Mouse (Mus musculus) hindlimb bud, embryonic 11.5 days (tissue): ENCODE data around the gene Abhd6.

Source experiments
- DNase-seq: peaks from one replicate; pipeline ENCODE4 v3.0.0-alpha.2; 2012; ENCODE audit warnings: low read depth, low spot score; ENCODE audit errors: extremely low spot score

The Abhd6 gene

DNA sequence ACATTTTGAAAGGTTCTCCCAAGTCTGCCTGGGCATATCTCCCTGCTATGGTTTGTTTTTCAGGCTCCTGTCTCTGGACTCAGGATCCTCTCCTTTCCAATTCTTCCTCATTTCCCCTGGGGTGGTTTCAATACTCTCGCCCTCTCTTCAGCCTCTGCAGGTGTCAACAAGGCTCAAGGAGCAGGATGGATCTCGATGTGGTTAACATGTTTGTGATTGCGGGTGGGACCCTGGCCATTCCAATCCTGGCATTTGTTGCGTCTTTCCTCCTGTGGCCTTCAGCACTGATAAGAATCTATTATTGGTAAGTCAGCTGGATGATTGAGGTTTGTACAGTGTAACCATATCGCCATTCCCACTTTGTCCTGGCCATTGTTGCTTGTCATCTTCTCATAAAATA, 25.4 kb downstream of the Abhd6 start:
- no peak for DNase-seq

DNA sequence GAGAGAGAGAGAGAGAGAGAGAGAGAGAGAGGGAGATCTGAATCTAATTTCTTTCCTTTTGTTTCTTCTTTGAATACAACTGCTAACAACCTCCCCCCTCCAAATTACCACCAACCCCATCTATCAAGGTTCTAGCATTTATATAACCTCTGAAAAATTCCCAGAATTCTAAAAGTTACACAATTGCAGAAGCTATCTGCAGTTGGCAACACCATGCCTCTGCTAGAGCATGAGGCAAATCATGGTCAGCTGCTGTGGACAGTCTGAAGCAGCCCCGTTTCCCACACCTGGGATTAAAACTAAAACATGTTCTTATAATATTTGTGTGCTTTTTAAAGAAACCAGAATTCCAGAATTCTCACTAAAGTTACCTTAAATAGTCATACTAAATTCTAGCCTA, 27.1 kb downstream of the Abhd6 start:
- no peak for DNase-seq

DNA sequence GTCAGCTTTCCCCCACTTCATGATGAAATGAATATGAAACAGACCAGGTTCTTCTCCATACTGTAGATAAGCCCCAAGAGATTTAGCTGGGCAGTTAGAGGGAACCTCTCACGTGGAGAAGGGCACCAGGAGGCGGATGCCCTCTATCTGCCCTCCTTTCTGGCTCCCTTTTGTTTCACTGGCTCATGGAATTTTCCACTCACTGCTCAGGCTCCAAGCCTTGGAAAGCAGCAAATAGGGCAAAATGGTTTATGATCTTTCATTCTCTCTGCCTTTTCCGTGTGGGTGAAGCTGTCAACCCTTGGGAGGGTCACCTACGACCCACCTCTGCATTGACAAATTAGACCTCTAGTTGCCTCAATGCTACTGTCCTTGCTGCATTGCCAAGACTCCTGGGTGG, 27.8 kb downstream of the Abhd6 start:
- no peak for DNase-seq

DNA sequence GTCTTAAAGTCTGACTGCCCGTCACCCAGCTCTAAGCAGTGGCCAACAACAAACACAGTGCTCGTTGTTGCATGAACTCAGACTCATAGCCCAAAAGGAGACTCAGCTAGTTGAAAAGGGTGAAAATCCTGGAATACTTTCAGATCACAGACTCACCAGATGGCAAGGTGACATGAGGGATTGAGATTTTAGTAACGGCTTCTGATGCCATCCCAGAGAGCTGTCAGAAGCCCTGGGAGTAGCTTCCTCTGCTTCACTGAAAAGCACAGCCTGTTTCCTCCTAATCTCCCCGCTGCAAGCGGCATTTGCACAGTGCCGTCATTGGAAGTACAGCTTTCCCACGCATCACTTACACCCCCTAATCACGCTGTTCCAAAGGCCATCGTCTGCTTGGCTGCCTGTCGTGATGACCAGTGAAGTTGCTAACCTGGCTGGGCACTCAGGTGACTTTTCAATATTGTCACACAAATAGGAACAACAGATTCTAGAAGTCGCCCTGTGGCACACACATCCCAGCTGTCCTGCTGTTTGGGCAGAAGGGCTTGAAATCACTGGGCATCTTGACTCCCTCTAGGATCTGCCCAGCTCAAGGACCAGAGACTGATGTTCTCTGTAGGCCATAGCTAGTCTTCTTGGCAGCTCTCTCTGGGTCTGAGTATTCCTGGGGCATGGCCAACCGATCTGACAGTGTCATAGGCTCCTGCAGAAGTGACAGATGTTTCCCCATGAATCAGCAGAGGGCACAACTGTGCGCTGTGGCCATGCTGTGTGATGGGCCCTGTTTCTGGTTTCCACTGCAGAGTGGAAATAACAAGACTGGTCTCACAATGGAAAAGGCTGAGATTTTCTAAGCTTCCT, 29.6 kb downstream of the Abhd6 start:
- DNase-seq: no peak

DNA sequence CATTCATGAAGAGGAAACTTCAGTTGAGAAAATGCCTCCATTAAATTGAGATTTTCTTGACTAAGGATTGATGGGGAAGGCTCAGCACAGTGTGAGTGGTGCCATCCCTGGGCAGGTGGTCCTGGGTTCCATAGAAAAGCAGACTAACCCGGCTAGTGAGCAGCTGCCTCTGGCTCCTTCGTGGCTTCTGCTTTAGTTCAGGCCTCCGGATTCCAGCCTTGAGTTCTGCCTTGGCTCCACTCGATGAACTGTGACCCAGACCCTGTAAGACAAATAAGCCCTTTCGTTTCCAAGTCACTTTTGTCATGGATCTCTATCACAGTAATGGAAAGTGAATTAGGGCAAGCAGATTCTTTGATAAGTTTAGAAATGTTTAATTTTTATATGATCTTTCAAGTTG, 31.9 kb downstream of the Abhd6 start:
- no peak for DNase-seq

DNA sequence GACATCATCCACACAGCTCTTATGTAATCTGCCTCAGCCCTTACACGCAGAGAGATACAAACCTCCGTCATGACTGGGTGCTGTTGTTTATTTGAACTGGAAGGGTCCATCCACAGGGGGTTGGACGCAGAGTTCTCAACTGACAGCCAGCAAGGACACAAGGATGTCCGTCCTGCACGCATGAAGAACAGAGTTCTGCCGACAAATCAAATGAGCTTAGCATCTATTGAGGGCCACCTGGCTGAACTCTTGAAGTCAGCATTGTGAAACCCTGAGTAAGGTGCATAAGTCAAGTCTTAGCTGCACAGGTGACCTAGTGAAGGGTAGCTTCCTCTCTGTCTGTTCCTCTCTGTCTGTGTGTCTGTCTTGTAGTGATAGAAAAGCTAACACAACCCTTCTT, 33.2 kb downstream of the Abhd6 start:
- no peak for DNase-seq

DNA sequence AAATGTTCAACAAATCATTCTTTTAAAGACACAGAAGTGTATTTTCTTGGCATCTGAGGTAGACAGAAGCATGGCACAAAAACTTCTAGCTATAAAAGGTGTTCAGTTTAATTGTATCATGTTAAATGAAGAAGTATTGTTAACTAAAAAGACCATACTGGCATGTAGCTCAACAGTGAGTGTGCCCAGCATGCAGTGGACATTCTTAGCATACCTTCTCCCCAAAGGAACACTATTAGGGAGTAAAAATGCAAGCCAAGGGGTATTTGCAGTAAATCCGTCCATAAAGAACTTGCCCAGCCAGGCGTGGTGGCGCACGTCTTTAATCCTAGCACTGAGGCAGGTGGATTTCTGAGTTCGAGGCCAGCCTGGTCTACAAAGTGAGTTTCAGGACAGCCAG, 33.7 kb downstream of the Abhd6 start:
- DNase-seq: no peak

DNA sequence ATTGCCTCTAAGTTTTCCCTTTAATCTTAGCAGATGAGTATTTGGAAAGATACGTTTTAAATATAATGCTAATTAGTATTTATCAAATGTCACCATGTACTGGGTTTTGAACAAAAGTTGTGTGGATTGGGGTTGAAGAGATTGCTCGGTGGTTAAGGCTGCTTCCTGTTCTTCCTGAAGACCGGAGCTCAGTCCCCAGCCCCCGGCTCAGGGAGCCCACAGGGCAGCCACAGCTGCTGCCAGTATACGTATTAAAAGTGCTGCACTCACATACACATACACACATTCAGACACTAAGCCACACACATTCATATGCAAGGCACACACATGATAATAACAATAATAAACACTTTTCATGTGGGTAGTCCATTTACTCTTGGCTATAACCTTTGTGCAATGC, 35.4 kb downstream of the Abhd6 start:
- no peak for DNase-seq

DNA sequence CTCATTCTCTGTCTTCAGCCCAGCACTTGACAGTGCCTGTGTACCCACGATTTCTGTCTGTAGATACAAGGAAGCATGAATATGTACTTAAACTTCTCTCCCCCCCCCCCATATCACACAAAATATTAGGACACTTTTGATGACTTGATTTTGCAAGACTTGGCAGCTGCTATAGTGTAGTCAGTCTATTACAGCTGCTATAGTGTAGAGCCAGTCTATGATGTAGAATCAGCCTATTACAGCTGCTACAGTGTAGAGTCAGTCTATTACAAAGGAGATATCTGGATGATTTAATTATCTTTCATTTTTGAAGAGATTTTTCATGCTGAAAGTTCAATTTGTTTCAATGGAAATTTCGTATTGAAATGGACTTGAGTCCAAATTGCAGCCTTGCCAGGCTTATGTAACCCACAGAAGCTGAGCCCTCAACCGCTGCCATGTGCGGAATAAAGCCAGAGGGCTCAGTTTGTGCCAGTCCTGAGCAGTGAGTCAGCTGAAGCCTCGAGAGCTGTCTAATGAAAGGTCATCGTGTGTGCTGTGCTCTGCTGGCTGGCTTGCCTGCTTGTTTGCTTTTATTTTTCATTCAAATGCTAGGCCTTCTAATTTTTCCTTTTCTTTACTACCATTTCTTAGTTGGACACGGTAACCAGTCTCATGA, 36.2 kb downstream of the Abhd6 start:
- DNase-seq: no peak

DNA sequence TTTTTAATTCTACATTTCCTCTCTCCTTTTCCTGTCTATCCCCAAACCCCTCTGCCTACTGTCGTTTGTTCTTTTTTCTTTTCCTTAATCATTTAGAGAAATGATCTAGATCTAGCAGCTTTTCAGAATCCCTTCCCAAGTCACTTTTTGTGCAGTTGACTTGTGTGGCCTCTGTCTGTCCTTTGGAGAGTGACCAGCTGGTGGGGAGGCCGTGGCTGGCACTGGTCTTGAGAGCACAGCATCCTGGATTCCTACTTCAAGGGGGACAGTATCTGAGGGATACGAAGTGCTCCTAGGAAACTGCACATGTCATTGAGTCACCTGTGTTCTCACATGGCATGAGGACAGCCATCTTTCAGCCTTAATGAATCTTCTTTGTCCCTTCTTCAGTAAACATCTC, 37.5 kb downstream of the Abhd6 start:
- DNase-seq: no peak

DNA sequence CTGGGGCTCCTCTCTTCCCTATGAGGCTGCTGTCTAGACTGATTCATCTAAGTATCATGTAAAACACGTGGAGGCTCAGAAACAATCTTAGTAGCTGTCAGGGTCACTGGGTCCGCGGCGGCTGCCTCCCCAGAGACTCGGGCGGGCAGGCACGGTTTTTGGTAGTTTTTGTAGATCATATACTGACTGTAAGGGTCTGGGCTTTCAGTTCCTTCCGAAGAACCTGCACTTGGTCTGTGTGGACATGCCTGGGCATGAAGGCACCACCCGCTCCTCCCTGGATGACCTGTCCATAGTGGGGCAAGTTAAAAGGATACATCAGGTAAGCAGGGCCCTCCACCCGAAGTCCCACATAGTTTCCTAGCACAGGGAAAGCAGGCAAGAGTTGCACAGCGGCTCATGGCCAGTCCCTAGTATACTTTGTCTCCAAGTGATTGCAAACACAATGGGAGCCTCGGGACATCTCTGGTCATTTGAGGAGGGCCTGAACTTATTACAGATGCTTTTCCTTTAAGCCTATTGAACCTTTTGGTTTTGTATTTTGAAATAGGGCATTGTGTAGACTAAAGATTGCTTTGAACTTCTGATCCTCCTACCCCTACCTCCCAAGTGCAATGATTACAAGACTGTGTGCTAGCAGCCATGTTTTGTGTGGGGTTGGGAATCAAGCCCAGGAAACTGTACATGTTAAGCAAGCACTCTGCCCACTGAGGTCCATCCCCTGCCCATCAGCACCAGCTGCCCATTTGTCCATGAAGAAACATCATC, 38.4 kb downstream of the Abhd6 start:
- no peak for DNase-seq

DNA sequence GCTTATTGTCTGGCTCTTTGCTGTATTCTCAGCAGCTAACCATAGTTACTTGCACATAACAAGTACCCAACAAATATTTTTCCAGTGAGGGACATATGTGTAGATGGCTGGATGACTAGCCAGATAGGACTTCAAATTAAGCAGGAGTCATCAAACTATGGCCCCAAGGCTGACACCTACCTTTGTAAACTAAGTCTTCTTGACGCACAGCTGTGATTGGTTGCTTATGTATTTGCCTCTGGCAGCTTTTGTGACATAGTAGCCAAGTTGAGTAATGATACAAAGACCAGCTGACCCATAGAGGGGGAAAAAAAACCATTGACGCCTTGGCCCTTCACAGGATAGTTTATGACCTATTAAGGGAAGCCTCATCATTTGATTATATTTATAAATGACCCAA, 39.4 kb downstream of the Abhd6 start:
- DNase-seq: no peak

DNA sequence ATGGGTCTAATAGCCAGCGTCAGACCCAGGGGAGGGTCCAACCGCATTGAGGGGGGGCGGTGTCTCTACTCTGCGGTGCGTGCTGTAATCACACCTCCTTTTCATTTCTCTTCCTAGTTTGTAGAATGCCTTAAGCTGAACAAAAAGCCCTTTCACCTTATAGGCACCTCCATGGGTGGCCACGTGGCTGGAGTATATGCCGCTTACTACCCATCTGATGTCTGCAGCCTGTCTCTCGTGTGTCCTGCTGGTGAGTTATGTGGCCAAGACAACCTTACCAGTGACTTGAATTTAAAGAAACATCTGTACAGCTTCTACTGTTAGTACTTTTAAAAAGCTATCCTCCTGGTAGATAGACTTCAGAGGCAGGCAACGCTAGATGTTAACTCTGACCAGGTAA, 39.9 kb downstream of the Abhd6 start:
- DNase-seq: no peak

DNA sequence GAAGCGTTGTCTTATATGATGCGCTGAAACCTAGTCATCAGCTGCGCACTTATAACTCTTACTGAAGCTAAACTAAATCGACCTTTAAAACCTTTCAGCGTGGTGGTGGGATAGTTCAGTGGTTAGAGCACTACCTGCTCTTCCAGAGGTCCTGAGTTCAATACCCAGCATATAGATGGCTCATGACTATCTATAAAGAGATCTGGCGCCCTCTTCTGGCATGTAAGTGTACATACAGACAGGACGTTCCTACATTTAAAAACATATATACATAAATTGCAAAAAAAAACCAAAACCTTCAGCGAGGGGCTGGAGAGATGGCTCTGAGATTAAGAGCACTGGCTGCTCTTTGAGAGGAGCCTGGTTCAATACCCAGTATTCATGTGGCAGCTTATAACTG, 41.6 kb downstream of the Abhd6 start:
- no peak for DNase-seq

DNA sequence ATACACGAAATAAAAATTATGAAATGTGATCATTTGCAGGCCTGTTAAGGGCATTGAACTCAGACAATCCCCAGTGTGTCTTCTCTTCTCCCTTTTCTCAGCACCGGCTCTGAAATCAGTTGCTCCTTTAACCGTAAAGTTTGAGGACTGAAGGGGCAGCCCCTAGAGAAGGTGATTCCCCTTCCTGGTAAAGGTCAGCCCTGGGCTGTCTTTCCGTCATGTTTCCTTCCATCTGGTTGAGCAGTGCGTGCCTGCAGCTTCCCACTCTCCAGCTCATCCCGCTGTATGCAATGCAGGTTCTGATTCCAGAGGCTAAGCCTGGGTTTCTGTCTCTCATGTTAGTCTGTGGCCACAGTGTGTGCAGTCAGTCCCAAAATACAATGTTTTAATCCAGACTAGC, 42.1 kb downstream of the Abhd6 start:
- DNase-seq: no peak

DNA sequence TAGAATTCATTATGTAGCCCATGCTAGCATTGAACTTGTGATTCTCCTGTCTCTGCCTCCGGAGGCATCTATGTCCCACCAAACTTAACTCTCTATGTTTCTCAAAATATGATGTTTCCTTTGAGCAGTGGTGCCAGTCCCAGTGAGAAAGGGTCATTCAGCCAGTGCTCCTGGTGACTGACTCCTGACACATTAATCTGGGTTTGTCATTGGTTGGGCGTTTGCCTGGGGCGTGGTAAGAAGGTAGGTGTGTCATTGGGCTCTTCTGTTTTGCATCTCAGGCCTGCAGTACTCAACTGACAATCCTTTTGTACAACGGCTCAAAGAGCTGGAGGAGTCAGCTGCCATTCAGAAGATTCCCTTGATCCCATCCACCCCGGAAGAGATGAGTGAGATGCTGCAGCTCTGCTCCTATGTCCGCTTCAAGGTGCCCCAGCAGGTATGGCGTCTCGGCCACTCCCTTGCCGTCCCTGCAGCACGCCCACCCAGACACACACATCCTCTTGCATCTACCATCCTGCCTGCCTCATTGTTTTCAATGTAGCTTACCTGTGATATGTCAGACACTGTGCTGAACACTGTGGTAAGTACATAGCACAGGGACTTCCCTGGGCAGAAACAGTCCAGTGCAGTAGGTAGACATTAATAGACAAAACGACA, 42.6 kb downstream of the Abhd6 start:
- no peak for DNase-seq

DNA sequence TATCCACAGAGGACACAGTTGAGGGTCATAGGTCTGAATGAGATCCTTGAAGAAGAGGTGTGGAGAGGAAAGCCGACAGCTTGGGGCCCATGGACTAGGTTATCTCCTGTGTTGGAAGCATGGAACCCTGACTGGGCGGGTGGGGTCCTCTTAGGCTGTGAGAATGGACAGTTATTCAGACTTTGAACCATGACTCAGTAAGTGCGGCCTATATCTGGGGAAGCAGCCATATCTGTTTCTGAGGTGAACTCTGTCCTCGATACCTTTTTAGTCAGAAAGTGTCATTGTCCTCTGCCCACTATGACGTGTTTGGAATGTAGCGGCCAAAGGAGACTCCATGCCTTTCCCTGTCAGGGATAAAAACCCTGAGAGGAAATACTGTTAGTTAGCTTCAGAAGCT, 44.1 kb downstream of the Abhd6 start:
- DNase-seq: no peak

DNA sequence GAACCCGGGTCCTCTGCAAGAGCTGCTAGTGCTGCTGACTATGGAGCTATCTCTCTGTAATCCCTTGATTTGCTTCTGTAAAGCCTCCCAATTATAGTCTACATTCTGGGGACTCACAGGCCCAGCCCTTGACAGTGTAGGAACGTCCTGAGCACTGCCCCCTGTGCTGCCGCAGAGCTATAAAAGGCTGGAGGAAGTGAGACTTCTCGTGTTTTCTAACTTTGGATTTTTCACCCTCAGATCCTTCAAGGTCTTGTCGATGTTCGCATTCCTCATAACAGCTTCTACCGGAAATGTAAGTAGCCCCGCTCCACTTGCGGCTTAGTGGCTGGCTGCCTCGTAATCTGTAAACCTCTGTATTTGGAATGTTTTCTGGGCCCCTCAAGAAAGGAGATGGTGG, 46.6 kb downstream of the Abhd6 start:
- no peak for DNase-seq

DNA sequence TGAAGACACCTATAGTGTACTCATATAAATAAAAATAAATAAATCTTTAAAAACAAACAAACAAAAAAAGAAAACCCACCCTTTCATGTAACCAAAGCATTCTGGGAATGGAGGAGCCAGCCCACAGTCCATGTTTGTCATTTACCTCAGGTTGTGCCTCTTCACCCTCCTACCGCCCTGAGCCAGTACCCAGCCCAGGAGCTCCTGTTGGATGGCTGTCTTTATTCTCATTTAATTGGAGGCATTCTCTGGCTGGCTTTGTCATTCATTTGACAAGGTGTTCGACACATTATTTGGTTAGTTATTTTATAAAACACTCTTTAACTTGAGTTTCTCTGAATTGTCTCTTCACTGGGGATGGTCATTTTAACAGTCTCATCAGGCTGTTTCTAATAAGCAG, 49.2 kb downstream of the Abhd6 start:
- DNase-seq: no peak

DNA sequence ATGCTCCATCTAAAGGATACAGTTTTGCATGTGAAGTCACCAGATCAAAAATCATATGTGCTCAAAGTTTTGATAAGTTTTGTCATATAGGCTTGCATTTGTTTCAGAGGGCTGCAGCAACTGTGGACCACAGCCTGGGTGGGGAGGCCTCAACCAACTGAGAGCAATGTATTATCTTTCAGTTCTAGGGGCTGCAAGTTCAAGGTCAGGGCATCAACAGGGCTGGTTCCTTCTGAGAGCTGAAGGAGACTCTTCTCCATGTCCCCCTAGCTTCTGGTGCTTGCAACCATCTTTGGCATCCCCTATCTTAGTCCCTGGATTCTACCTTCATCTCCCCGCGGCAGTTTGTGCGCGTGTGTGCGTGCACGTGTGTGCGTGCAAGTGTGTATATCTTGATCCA, 50.0 kb downstream of the Abhd6 start:
- DNase-seq: no peak

DNA sequence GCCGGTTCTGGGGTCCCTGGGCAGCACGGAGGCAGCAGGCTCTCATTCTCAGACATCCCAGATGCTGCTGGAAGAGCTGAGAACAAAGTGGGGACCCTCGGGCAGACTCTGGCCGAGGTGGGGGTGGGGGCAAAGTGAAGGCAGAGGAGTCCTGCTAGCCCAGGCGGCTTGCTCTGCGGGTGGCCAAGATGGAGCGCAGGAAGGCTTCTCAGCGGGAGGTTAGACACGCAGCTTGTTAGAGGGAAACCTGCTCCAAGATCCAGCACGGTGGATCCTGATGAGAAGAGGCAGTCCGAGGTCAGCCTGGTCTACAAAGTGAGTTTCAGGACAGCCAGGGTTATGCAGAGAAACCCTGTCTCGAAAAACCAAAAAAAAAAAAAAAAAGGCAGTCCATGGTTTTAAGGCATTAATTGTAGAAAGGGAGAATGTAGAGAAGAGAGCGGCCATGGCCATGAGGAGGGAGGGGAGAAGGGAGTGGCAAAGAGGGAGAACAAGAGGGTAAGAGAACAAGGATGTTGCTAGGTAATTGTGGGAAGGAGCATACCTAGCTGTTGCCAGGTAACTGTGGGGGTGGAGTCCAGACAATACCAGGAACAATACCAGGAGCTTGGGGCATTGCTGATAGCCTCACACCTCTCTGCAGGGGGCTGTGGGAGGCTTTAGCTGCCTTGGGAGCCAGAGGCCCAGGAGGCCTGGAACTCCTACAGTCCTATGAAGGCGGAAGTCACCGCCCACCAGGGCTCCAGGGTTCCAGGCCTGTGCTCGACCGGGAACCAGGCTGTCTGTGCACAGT, 51.8 kb downstream of the Abhd6 start:
- no peak for DNase-seq
